Mouse (Mus musculus) testis, postnatal 10 days (tissue): ENCODE results near the gene Vnn1.

Experiments
- DNase-seq: peaks from one replicate; pipeline ENCODE4 v3.0.0; 2021; ENCODE audit warnings: low spot score

Vnn1 gene

DNA sequence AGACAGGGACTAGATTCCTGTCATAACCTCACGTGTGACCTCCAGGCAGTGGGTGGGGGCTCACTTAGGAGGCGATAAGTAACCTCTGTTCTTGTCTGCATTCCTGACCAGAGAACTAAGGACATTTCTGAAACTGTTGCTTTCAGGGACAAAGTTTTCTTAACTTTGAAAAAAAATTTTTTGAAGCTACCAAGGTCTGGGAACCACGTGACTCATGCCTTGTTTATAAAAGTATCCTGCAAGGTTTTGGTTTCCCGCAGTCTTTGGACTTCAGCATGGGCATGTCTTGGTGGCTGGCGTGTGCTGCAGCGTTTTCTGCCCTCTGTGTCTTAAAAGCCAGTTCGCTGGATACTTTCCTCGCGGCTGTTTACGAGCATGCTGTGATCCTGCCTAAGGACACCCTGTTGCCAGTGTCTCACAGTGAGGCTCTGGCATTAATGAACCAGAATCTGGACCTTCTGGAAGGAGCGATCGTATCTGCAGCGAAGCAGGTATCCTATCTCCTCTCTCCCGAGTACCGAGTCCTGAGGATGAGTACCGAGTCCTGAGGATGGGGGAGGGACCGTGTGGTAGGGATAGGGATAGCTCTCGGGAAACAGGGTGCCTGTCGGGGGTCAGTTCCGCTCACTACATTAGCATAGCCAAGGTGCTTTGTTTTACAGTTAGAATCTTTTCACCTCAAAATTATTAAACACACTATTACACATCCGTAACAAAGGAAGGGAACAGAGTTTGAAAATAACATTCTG, at the start of gene Vnn1:
Gene Vnn1, plus strand, starts transcription at position 88 of the 749 bp plus-strand sequence.
- DNase-seq: peak; percentile 59

GRCm38 (mm10) chr10:23851228-23851912, 43.1 kb upstream of the Vnn1 start, which contains the start of gene Vnn3:
Gene Vnn3 (plus strand): TSS chr10:23851462.
- no peak for DNase-seq

DNA sequence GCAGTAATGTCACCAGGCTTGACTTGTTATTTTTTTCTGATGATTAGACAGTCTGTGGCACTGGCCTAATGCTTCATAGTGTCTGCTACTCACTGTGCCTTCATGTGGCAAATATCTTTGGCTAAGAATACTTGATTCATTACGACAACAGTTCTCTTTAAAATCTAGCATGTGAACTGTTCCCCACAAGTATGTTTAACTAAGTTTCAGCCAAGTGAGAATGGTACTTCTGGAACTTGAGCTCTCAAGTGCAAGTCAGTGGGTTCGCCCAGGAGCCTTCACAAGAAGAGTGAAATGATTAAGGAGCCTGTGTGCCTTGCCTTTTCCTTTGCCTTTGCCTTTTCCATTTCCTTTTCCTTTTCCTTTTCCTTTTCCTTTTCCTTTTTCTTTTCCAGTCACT, 42.4 kb upstream of the Vnn1 start:
- DNase-seq: no peak

- no peak for DNase-seq
These were observed 29.9 kb upstream of the Vnn1 start for GRCm38 (mm10) chr10:23864362-23865312.

GRCm38 (mm10) chr10:23880695-23881094, 13.8 kb upstream of the Vnn1 start:
- peak; percentile 64 for DNase-seq

GRCm38 (mm10) chr10:23884910-23885309, 9.6 kb upstream of the Vnn1 start:
- no peak for DNase-seq

DNA sequence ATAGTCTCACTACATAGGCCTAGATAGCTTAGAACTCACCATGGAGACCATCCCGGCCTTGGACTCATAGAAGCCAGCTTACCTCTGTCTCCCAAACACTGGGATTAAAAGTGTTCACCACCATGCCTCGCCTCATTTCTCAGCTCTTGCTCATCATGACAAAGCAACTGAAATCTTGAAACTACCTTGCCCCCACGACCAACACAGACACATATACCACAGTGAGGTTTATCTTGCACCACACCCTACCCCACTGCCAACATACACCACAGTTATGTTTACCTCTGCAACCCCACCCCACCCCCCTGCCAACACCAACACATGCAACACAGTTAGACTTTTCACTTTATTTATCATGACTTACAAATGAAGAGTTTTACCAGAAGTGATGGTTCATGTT, 8.4 kb upstream of the Vnn1 start:
- no peak for DNase-seq

GRCm38 (mm10) chr10:23892987-23893386, 1.5 kb upstream of the Vnn1 start:
- no peak for DNase-seq

GRCm38 (mm10) chr10:23895376-23895775, 888 bp downstream of the Vnn1 start:
- no peak for DNase-seq

- no peak for DNase-seq
These were observed 6.6 kb downstream of the Vnn1 start for GRCm38 (mm10) chr10:23901119-23901518.

DNA sequence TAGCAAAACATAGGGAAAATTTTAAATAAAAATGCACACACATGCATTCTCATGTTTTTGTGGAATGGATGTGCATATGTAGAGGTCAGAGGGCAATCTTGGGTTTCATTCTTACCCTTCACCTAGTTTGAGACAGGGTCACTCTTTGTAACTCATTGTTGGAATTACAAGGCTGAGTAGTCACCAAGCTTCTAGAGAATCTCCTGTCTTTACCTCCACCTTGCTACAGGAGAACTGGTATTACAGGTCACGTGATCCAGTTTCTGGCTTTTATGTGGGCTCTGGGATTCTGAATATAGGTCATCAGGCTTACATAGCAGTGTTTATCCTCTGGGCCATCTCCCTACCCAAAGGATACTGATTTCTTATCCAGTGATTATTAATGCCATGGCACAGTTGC, 11.2 kb downstream of the Vnn1 start:
- no peak for DNase-seq

DNA sequence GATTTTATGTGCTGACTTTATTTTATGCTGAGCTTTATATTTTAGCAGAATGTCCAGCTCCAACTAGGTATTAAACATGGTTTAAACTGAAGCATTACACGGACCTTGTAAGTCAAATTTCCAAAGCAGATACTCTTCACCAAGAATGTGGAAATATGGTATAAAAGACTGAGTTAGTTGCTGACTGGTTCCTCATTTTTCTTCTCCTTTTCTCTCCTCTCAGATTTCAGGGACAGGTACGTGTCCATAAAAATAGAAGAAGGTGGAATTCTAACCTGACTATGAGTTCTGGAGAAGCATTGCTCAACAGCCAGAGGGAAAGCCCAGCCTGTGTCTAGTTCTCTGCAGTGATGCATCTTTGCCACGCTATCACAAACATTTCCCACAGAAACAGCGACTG, 25.6 kb downstream of the Vnn1 start, which contains the start of gene Taar1:
Gene Taar1, plus strand, starts transcription at position 301 of the 400 bp plus-strand sequence.
- DNase-seq: no peak

DNA sequence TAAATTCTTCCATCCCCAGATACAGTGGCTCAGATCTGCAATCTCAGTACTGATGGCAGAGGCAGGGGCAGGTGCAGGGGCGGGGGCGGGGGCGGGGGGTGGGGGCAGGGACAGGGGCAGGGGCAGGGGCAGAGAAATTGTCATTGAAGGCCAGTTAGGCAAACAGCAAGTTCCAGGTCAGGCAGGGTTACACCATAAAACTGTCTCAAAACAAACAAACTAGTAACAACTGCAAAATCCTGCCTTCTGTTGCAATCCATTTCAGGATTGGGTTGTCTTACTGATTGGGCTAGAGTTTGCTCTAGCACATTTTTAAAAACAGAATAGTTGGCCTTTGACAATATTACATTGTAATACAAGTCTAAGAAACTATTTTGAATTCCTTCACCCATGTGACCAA, 28.0 kb downstream of the Vnn1 start:
- no peak for DNase-seq

DNA sequence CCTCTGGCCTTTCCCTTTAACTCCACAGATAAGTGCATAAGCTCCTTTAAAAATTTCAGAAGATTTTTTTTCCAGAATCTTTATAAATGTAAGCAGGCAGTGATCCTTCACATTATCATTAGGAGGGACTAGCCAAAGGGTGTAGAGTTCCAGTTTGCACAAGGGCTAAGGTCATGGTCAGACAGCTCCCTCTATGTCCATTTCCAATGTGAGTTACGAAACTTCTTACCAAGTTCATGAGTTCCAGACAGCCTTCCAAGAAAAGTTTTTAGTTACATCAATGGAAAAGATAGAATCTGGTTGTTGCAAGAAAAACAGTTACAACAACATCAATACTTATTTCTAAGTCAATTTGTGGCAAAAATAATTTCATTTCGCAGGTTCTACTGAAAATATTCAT, 29.5 kb downstream of the Vnn1 start:
- no peak for DNase-seq

- no peak for DNase-seq
These were observed 43.1 kb downstream of the Vnn1 start for GRCm38 (mm10) chr10:23937613-23938012.

GRCm38 (mm10) chr10:23938312-23938711, 43.8 kb downstream of the Vnn1 start, which contains the start of gene Taar2:
Gene Taar2 (plus strand): TSS chr10:23938572.
- no peak for DNase-seq

- peak; percentile 53 for DNase-seq
These were observed 48.0 kb downstream of the Vnn1 start for GRCm38 (mm10) chr10:23942465-23942864.

DNA sequence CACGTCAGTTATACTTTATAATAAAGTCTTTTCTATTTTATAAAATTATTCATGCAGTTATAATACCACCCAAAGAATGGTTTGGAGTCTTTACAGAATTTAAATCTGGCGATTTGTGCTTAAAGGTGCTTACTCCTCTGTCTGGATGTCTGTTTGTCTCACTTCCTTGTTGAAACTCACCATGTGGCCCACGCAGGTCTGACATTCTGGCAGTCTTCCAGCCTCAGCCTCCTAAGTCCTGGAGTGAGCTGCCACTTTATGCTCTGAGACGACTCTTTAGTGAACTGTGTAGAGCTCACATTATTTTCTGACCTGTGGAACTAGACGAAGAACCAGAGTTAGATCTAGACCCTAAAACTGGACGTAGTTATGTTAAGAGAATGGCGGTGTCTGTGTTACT, 53.5 kb downstream of the Vnn1 start:
- DNase-seq: no peak

DNA sequence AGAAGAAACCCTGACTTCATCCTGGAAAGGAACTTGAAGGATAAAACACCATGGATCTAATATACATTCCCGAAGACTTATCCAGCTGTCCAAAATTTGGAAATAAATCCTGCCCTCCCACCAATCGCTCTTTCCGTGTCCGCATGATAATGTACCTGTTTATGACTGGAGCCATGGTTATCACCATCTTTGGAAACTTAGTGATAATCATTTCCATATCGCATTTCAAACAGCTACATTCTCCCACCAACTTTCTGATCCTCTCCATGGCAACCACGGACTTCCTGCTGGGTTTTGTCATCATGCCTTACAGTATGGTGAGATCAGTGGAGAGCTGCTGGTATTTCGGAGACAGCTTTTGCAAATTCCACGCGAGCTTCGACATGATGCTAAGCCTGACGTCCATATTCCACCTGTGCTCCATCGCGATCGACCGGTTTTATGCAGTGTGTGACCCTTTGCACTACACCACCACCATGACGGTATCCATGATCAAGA, 55.1 kb downstream of the Vnn1 start, which contains the start of gene Taar3:
Gene Taar3, plus strand, starts transcription at position 51 of the 498 bp plus-strand sequence.
- no peak for DNase-seq

DNA sequence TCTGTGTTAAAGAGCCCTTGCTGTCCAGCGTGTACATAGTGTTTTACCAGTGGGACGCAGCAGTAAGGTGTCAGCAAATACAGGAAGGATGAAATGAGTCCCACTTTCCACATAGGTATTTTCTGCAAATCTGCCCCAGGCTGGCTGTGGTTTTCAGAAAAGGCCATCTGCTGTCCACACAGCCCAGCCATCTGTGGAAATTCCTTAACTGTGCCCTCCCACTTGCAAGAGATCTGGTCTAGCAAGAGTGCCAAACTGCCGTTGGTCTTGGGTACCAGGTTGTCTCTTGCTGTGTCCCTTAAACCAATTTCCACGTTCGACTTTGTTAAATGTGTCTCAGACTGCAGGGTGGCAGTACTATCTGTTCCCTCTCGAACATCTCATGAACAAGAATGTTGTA, 57.2 kb downstream of the Vnn1 start:
- no peak for DNase-seq
